Mouse (Mus musculus): ENCODE data around the gene Serpina6.
"Not testable (repeated sequence)": the region's sequence is repeated elsewhere in the genome, so short reads cannot be mapped to it uniquely, and the experiment has no call there.

Gene Serpina6

DNA sequence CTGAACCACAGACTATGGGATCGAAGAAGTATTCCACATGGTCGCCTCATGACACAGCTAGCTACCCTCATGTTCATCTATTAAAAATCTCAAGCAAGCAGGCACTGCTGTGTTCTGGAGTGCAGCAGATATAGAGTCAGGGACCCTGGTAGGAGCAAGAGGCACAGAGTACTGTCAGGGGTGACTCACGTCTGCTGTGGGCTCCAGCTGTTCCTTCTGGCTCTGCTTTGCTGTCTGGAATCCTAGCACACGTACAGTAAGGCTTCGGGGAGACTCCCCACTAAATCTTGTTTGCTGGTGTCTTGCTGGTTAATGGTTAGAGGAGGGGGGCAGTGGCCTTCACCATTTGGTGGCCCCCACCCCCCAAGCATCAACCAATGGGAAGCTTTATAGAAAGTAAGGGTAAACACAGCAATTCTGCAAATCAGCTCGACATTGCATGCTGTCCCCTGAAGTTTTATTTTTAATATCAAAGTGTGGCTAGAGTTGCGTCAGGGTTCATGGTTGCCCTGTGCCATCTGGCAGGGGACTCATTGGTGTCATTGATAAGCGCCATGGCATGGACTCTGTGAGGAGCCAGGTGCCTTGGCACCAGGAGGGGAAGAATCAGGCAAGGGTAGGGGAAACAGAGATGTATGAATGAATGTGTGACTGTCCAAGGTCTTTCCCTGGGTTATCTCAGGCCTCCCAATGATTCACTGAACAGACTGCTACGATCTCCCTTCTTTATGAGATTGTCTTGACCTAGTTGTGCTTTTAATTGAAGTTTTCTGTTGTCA, at the start of gene Serpina6:
Gene Serpina6 (minus strand): TSS at position 365 of the 779 bp plus-strand sequence.
- no peak for DNase-seq (ENCODE audit: low spot score)

DNA sequence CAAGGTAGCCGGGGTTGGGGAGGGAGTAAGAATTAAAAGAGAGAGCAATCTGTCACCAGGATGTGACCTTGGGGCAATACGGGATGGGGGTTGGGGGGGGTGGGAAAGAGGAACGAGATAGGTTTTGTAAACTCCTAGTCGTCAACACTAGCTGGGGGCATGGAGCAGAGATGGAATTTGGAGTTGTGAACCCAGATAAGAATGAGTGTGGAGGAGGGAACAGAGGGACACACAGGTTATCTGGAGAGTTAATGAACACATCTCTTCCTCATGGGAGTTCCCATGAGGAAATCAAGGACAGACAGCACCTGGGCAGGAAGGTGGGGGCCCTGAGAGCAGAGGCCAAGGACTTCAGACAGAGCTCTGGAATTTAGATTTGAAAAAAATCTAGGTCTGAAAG, 49.1 kb upstream of the Serpina6 start:
- DNase-seq (ENCODE audit: low spot score) = no peak

DNA sequence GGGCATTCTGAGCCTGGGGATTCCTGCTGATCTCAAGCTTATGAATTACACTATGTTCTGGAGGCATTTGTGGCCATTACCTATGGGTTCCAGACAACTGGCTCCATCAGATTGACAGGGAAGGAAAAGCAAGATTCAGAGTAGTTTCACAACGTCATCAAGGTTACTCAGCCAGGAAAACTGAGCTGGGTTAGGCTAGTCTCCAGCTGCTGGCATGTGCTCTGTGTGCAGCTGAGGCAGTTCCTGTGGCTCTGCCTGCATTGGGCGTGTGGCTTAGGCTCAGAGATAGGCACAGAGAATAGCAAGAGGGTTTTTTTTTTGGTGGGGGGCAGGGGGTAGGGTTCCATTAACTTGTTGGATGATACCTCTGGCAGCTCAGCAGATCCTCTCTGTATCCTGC, 48.5 kb upstream of the Serpina6 start:
- DNase-seq (ENCODE audit: low spot score) = no peak

DNA sequence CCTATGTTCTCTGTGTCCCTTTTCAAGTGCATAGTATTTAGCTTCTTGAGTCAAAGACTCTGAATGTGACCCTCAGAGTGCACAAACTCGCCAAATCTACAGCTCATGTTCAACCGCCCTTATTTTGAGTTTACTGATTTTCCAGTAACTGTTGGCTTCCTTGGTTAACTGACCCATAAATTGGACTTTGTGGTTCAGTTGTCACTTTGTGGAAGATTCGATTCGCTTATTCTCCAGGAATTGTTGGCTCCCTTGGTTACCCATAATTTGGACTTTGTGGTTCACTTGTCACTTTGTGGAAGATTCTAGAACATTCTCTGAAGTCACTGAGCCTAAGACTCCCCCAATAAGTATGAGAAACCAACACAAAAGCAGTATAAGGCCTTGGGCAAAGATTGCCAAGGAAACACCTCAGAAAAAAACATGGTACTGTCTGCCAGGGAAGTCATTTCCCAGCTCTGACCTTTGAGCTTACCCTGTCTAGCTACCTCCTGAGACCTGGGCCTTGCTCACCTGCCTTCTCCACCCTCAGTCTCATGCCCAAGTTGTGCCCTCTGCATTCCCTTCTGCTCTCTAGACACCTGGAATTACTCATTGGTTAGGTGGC, 43.2 kb upstream of the Serpina6 start:
- no peak for DNase-seq (ENCODE audit: low spot score)

DNA sequence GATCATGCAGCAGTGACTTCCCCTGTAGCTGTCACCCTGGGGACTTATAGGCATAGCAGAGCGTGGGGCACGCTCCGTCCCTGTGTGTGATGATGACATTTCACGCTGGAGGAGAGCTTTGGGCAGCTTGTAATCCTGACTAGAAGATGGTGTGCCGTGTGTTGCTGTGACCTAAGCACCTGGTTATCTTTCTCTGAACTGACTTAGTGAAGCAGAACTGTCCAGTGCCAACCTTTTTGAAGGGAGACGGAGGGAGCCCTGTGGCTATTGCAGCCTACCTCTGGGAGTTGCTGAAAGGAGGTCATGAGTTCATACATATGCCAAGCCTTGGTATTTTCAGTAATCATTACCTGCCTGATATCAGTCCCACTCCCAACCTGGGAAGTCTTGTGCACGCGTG, 38.4 kb upstream of the Serpina6 start, which contains the start of gene Serpina1f:
Gene Serpina1f (minus strand): TSS at position 101 of the 400 bp plus-strand sequence.
- DNase-seq (ENCODE audit: low spot score) = no peak

DNA sequence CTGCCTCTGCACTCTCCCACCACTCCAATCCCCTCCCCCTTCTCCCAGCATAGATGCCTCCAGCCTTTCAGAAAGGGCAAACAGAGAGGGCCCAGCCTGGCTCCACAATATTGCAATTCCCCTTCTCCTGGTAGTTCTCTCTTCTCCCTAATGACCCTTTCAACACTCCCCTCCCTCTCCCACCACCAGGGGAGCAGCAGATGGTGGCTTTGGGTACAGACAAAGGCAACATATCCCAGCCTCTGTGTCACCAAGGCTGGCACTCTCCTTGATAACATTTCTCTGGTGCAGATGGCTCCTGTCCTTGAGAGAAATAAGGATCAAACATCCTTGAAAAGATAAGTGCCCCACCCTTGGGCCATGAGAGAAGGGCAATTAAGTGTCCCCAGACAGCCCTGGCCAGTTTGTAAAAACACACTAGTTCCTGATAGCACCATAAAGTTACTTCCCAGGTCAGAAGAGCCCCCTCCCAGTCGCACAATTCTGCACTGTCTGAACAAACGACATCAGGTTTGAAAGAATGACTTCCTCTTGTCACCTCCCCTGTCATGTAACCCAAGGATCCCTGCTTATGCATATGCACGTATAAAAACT, 31.3 kb upstream of the Serpina6 start:
- DNase-seq (ENCODE audit: low spot score) = peak; percentile 49

DNA sequence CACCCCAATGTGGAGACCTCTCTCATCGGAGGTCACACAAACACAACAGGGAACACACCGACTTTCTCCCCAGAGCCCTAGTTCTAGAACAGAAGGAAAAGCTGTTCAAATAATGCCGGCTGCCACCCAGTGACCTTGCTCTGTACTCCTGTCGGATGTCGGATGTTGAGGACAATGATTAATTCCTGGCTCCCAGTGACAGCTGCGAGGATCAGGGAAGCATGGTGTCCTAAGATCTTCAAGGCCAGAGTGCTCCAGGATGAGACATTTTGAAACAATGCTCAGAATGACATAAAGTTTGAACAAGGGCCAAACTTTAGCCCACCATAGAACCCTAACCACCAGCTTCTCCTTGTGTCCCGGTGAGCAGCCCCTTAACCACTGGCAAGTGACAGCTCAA, 30.0 kb upstream of the Serpina6 start:
- no peak for DNase-seq (ENCODE audit: low spot score)

DNA sequence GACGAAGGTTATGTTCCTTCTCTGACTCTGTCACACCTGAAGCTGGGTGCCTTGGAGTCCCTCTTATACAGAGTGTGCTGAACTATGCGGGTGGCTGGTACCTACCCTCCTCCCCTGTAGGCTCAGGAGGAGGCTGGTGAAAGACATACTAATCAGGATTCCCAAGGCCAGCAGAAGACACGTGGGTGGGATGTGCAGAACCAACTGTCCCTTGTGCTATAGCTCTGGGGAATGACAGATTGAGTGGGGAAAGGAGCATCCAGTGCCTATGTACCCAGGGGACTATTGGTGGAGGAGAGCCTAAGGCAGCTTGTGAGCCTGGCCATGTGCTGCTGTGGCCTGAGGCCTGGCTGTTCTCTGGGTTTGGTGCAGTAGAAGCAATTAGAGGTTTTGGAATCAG, 29.0 kb upstream of the Serpina6 start:
- DNase-seq (ENCODE audit: low spot score) = no peak

DNA sequence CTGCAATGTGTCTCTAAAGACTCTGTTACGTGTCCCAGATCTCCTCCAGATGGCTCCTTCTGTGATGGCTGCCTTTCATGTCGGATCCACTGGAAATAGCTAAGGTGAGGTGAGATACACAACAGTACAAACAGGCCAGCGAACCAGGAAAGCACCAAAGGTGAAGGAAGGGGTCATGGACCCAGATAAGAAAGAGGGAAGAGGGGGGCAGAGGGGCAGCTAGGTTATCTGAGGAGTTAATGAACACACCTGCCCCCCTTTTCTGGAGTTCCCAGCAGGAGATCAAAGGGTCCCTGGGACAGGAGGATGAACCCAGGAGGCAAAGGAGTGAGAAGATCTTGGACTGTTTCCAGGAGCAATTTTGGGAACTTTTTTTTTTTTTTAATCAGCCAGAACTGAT, 28.4 kb upstream of the Serpina6 start:
- no peak for DNase-seq (ENCODE audit: low spot score)

DNA sequence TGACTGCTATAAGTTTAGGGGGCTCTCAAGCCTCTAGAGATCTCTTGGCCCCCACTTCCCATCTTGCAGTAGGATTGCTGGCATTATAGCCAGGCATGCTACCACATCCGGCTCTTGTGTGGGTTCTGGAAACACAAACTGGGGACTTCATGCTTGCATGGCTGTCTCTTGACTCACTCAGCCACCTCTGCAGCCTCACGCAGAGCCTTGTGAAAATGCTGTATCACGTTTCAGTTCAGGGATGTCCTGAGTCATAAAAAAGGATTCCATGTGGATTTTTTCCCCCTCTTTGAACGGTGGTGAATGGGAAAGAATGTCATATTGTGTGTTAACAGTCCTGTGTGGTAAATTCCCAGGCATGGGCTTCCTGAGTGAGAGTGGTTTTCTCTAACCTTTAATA, 26.8 kb upstream of the Serpina6 start:
- no peak for DNase-seq (ENCODE audit: low spot score)

DNA sequence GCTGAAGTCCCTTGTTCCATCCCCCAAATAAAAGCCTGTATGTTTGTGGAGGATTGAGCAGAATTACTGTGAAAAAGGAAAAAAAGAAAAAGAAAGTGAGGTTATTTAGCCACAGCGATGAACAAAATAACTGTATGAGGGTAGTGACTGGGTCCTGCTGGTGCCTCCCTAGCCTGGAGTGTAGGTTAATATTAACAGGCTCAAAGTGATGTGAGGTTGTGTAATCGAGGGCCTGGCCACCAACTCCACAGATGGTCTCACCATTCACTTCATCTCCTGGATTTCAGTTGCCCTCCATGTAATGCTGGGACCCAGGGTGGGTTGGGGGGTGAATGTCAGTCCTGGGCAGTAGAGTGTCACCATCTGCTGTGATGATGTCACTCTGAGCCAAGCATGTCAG, 24.7 kb upstream of the Serpina6 start:
- DNase-seq (ENCODE audit: low spot score) = no peak

DNA sequence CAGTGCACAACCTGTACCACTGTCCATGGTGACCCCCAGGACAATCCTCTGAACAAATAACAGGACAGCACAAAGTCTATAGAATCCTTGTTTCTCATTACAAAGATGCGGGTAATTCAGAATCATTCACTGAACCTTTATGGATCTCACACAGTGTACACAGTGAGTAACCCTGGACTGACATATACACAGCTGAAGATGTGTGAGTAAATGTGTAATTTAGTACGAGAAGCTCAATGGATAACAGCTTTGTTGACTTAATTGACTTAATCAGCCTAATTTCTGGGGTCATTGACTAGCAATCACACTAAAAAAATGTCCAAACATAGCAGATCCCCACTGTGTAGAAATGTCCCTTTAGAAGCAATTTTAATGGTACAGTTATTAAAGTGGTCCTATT, 24.2 kb upstream of the Serpina6 start:
- no peak for DNase-seq (ENCODE audit: low spot score)

DNA sequence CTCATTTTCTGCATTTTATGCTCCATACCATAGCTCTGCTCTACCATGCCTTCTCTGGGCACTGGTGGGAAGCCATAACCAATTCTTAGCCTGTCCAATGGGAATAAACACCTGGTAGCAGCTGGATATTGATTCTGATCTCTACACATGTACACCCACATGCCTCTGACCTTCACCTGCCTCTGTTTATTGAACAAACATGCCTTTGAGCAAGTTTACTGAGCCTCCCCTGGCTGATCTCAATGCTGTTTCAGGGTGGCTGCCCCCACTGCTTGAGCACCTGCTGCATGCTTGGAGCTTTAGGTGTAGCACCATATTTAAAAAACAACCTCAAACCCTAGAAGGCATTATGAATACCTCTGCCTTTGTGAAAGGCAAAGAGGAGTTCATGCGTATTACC, 22.8 kb upstream of the Serpina6 start:
- DNase-seq (ENCODE audit: low spot score) = not testable (repeated sequence)

DNA sequence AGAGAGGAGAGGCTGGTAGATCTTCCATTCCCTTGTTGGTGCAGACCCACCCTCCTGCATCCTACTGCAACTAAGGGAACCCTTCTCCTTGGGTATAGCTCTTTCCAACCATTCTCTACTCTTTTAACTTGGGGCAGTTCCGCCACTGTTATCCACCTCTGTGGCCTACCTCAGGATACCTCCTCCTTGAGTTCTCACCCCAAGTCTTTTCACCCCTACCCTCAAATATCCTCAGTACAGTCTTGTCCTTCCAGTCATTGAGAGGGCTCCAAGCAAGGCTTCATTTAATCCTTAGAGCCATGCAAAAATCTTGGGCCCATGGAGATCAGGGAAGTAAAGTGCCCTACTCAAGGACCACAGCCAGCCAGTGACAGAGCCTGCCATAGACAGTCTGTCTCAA, 19.0 kb upstream of the Serpina6 start, which contains the start of gene Serpina16:
Gene Serpina16 (minus strand): TSS at position 101 of the 400 bp plus-strand sequence.
- no peak for DNase-seq (ENCODE audit: low spot score)

DNA sequence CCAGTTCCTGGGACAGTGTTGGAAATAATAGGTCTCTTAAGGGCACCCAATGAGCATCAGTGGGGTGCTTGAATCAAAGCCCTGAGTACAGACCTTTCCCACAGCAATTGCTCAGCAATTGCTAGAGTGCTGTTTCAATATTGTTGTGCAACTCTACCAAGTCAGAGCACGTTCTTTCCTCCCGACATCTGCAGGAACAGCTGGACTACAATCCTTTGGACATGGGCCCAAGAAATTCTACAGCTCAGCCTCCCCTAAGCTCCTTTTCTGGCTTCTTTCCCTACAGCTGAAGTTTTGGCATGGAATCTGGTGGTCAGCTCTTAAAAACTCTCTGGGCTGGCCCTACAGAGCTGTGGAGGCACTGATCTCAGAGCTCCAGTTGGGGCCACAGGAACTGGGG, 16.2 kb upstream of the Serpina6 start:
- peak; percentile 25 for DNase-seq (ENCODE audit: low spot score)

DNA sequence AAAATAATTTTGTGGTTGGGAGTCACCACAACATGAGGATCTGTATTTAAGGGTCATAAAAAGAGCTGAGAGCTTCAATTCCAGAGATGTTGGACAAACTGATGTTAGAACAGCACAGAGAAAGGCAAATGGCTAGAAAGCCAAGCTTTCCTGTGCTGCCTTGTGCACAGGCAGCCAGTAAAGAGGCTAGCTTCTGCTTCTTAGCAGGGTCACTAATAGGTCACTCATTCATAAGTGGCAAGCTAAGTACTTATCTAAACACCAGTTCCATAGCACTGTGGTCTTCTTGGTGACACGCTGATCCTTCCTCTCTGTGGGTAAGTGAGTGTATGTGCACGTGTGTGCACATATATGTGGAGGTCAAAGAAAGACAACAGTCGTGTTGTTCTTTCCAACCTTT, 14.5 kb upstream of the Serpina6 start:
- no peak for DNase-seq (ENCODE audit: low spot score)

DNA sequence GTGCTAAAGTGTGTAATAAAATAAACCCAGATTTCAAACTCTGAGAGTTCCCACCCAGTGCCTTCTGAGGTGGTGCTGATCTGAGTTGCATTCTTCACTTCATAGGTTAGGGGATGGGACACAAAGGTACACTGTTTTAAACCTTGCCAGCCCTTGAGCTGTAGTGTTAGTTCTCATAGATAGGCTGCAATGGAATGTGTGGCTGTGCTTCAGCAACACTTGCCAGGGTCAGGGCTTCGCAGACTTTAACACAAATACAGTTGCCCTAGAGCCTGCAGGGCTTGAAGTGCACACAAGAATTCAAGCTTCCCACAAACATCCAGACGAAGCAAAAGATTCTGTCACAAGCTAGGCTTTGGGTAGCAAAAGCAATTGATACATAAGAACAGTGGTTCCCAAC, 14.0 kb upstream of the Serpina6 start:
- no peak for DNase-seq (ENCODE audit: low spot score)

DNA sequence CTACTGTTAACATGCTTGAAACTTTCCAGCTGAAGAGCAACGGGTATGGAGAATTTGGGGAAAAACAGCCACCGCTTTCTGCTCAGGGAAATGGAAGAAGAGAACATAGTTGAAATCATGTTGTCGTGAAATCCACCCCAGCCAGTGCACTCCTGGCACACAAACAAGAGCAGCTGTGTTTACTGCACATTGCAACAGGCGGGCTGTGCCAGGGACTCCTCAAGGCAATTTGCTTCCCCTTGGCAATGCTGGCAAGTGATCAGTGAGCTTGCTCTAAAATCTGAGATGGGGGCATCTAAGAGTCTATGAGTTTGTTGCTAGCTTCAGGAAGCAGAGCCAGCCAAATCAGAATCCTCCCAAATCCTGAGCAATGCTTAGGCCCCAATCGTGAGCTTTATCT, 13.3 kb upstream of the Serpina6 start:
- peak; percentile 31 for DNase-seq (ENCODE audit: low spot score)

DNA sequence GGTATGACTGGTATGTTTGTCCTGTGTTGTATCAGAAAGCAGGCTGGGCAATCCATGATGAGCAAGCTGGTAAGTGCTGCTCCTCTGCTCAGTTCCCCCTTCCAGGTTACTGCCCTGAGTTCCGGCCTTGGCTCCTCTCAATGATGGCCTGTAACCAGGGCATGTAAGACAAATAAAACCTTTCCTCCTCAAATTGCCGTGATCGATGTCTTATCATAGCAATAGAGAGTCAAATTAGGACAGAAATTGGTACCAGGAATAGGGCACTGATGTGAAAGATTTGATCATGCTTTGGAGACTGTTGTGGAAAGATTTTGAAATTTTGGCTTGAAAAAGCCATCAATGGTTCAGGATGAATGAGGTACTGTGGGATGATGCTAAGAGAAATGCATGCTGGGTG, 8.3 kb upstream of the Serpina6 start:
- no peak for DNase-seq (ENCODE audit: low spot score)

DNA sequence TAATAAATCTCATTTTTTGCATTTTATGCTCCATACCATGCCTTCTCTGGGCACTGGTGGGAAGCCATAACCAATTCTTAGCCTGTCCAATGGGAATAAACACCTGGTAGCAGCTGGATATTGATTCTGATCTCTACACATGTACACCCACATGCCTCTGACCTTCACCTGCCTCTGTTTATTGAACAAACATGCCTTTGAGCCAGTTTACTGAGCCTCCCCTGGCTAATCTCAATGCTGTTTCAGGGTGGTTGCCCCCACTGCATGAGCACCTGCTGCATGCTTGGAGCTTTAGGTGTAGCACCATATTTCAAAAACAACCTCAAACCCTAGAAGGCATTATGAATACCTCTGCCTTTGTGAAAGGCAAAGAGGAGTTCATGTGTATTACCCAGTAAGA, 5.0 kb upstream of the Serpina6 start:
- DNase-seq (ENCODE audit: low spot score) = not testable (repeated sequence)

DNA sequence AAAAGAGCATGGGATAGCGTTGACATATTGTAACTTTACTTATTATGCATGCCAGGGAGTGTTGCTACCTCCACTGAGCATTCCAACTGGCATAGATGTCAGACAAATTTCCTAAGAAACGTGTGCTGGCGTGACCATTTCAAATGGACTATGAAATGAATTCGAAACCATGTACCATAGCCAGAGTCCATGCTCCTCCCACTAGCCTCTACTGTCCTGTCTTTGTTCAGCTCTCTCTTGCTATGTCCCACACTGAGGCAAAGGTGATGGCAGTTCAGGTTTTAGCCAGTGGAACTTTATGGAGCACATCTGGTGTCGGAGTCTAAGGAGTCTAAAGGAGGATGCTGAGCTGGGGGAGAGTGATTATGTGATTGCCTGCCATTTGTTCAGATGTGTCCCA, 3.1 kb upstream of the Serpina6 start:
- no peak for DNase-seq (ENCODE audit: low spot score)

DNA sequence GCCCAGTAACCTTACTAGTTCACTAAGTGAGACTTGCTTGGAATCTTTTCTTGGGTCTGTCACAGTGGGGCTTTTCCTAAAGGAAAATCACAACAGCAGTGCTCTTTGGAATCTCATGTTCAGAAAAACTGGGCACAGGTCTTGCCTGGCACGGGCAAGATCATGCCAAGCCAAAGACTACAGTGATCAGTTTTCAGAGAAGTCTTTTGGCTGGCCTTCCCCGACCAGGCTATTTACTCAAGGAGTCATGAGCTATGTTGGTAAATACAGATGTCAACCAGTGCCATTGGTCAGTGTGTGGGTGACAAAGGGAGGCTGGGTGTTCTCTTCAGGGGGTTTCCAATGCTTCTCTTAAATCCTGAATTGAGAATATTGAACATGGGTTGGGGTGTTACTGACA, 2.2 kb upstream of the Serpina6 start:
- no peak for DNase-seq (ENCODE audit: low spot score)

DNA sequence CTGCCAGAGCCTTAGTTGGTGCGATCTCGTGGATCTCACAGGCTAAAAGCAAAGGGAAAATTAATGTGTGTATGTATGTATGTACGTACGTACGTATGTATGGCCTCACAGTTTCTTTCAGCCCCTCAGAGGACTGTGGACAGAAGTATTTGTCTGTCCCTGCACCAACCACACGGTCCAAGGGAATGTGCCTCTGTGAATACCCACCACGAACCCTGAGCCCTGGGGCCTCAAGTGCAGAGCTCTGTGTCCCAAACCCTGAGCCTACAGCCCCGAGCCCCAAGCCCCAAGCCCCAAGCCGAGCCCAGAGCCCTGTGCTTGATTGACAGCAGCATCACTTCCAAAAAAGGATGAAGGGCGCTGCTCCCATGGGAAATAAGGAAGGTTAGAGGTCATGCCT, 979 bp upstream of the Serpina6 start:
- DNase-seq (ENCODE audit: low spot score) = no peak
